Mouse (Mus musculus) lung, adult 2 months (tissue): Measurements from ENCODE around the gene Ube2c.

Experiments used
- CTCF ChIP-seq: fragments of 200-500 bp; IDR thresholded peaks from 2 replicates; pipeline ENCODE4 v1.5.1; 2011; ENCODE audit warnings: mild to moderate bottlenecking, low read length, control low read depth; ENCODE audit not compliant: insufficient read depth
- POLR2A ChIP-seq: fragments of 200-500 bp; IDR thresholded peaks from 2 replicates; pipeline ENCODE4 v1.6.1; 2011; ENCODE audit warnings: low read depth, mild to moderate bottlenecking, control low read depth, low read length, borderline replicate concordance; ENCODE audit errors: extremely low read depth

DNA sequence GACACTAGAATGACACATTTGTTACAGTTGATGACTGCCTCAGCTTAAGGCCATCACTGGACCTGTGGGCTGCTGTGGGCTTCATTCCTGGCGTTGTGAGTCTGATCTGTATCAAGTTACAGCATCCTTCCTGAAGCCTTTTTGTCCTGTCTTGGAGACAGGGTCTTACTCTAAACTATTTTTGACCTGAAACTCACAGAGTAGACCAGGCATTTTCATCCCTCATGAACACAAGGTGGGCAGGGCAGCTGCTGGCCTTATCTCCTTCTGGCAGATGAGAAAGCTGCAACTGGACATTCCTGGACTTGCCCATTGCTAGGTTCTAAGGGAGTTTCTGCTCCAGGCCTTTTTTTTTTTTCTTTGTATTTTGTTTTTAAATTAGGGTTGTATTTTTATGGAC lies 11.0 kb upstream of the Ube2c start:
- no peak for TF ChIP-seq POLR2A
- no peak for TF ChIP-seq CTCF
